Mouse (Mus musculus) NIH3T3 (cell line): ENCODE measurements around the gene Cdh23.

Experiments
- DNase-seq: peaks from one replicate; pipeline ENCODE4 v3.0.0-alpha.2; 2012; ENCODE audit warnings: low read depth

Gene Cdh23

DNA sequence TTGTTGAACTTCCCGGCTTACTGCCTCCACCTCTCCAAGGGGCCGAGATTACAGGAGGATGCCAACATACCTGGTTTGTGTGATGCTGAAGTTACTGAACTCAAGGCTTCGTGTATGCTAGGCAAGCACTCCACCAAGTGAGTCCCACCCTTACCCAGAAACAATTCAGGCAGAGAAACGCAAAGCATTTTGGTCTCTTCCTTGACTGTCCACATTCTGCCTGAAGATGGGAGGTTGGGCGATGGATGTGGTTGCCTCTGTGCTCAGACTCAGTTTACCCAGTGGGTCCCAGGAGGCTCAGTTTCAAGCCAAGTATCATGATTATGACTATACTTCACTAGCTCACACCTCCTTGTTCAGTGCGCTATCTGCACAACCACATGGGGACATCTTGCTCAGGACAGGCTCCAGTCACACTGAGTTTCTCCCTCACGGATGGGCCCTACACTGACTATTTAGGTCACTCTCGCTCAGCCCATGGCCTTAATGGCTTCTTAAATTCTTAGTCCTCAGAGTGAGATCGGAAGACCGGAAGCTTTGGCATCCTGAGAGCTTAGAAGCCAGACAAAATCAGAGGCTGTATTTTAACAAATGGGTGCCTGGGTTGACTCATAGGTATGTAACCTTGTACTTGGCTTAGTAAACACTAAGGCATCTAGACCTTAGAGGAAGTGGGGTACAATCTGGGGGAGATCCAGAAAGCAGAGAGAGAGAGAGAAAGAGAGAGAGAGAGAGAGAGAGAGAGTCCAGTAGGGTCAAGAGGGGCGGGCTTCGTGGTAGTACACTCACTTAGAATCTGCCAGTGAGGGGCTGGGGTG is 118.2 kb downstream of the Cdh23 start:
- peak; percentile 70 for DNase-seq

DNA sequence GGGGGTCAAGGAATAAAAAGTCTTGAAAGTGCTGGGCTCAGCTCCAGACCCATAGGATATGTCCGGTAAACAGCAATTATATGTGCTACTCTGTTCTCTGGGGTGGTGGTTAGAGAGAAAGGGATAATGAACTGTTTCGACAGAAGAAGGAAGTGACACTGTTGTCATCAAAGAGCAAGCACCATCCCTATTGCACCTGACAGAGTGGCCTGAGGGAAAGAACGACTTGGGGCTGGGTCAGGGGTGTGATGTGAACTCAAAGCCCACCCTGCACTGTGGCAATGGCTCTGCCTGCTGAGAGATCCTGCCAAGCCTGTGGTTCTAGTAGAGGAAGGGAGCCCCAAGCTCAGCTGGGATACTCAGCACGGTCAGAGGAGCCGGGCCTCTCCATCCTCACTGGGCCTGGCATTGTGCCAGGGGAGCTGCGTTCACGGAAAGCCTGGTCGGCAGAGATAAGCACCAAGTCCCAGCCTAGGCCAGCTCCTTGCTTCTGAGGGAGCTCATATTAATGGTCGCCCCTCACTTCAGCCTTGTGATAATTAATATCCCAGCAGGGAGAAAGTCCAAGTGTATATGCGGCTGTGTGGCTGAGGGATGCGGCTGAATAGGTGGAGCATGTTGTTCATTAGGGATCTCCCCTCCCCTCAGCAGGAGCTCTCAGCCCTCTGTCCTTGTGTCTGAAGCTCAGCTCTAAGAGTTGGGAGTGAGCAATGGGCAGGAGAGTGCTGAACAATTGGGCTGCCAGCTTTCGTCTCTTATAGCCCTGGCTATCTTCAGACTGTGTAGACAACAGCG is 119.0 kb downstream of the Cdh23 start:
- no peak for DNase-seq

- DNase-seq: no peak
These were observed 121.4 kb downstream of the Cdh23 start for GRCm38 (mm10) chr10:60574851-60575250.

- no peak for DNase-seq
These were observed 124.8 kb downstream of the Cdh23 start for GRCm38 (mm10) chr10:60571491-60571890.

DNA sequence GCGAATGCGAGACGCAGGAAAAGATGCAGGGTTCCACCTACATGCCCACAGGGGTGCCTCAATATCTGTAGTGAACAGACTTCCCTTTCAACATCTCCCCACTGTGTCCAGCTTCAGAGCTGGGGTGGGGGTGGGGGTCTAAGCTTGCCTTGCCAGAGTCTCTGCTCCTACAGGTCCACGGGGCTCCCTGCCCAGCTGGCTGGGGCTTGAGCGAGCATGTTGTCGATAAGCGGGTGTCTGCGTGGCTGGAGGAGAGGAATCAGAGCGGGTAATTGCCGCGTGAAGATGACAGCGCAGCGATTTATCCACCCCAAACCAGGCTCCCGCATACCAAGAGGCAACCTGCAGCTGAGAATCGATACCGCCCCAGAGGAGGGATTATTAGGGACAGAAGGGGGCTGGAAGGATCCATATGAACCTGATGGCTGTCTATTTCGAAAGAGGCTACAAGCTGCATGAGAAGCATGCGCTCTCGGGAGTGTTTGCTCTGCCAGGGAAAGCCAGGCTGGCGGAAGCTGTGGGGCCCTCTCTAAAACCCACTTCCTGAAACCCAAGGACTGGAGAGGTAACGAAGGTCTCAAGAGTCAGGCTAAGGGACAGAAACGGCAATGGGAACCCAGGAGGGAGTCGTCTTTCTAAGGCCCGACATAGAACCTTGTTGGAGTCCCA is 129.8 kb downstream of the Cdh23 start:
- DNase-seq: no peak

GRCm38 (mm10) chr10:60564136-60564535 is 132.2 kb downstream of the Cdh23 start:
- DNase-seq: peak; percentile 52

GRCm38 (mm10) chr10:60562946-60563345 is 133.3 kb downstream of the Cdh23 start:
- DNase-seq: no peak

- no peak for DNase-seq
These were observed 137.8 kb downstream of the Cdh23 start for GRCm38 (mm10) chr10:60558491-60558927.

- no peak for DNase-seq
These were observed 143.2 kb downstream of the Cdh23 start for GRCm38 (mm10) chr10:60552951-60553635.

DNA sequence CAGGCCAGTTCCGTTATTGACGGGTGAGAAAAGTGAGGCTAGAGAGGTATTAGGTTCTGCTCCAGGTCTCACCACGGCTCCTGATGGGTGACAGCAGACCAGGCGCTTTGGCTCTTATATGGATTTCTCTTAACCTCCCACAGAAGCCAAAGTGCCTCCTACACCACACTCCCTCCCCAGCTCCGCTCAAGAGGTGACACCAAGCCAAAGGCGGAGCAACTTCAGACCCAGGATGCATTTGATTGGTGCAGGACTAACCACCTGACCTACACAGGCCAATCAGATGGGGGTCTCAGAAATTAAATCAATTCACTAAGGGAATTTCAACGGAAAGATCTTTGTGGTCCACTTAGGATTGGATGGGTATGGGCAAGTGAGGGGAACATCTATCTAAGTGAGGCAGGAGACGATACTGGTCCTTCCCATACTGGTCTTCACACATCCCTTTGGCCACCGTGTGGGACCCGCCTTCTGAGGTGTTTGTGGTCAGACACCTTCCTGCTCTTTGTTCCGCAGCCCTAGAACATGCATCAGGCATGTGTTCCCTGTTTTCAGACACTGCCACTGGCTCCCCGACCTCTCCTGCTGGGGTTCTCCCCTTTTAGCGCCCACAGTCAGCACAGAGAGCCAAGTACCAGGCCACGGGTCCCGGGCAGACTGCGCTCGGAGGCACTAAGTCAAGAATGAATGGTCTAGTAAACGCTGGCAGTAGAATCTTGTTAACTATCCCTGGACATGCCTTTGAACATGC is 157.0 kb downstream of the Cdh23 start:
- DNase-seq: no peak

DNA sequence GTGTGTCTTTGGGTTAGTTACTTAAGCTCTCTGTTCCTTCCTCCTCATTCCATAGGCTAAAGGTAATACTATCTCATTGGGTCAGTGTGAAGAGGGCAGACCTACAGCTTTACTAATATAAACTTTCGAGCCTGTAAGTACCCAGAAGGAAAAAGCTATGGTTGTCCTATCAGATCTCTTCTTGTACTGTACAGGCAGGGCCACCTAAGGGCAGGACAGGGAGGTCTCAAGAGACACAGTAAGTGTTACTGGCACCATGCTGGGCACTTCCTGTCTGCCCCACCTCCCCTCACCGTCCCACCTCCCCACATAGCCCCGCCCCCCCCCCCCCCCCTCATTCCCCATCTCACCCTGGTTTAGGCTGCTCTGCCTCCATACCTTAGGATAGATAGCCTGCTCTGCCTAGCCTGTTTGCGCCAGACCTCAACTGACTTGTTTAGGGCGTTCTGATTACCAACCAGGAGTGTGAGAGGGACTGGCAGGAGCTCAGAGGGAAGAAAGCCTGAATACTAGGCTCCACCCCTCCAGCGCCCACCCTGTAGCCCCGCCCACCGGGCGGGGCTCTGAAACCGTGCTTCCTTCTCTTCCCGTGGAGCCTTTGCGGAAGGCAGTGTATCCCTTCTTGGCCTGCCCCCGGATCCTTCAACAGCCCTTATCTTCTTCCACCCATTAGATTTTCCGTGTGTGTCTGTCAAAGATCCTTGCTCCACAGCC is 160.0 kb downstream of the Cdh23 start:
- no peak for DNase-seq

DNA sequence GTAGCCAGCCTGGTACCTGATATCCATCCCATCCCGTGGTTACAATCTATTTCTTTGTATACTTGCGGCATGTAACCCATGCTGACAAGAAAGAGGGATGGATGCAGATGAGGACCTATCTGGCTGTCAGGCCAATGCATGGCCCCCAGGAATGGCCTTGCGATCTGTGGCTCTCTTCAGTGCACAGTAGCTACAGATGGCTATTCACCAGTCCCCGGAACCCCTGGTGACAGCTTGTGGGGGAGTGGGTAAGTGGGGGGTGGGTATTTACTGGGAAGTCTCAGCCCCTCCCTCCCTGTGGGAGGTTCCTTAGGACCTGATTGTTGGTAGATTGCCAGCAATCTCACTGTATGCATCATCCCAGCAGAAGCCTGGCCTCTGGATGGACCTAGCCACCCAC is 163.8 kb downstream of the Cdh23 start:
- DNase-seq: peak; percentile 35

GRCm38 (mm10) chr10:60531349-60531748 is 164.9 kb downstream of the Cdh23 start:
- peak; percentile 84 for DNase-seq

GRCm38 (mm10) chr10:60530633-60531032 is 165.7 kb downstream of the Cdh23 start:
- DNase-seq: peak; percentile 11

- no peak for DNase-seq
These were observed 168.3 kb downstream of the Cdh23 start for GRCm38 (mm10) chr10:60527949-60528348.

DNA sequence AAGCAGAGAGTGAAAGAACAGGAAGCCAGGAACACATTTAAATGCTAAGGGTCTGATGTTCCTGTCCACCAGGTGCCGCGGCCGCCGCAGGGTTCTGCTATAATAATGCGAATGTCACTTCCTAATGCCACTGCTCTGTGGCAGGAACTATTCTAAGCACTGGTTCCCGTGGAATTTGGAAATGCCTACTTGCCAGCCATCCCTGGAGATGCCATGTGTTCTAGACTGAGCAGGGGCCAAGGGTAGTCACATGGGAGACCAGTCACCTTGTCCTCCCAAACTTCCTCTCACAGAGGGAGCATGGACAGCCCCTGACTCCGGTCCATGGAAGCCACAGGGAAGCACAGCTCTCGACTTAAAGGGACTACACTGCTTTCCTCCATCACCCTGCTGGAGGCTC is 171.2 kb downstream of the Cdh23 start:
- DNase-seq: no peak

DNA sequence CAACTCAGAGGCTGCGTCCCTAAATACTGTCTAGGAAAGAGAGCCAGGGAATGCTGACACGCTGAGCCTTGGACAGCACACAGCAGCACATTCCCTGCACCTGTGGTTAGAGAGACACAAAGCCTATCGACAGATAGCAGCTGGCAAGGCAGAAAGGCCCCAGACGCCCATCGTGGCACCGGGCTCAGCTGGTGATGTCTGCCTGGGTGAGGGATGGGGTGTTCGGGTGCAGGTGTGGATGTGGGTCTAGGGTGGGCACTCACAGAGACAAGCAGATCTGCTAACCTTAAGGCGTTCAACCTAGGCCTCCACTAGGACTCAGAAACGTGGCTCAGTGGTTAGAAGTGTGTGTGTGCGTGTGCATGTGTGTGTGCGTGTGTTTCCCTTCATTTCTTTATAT is 180.0 kb downstream of the Cdh23 start:
- no peak for DNase-seq

DNA sequence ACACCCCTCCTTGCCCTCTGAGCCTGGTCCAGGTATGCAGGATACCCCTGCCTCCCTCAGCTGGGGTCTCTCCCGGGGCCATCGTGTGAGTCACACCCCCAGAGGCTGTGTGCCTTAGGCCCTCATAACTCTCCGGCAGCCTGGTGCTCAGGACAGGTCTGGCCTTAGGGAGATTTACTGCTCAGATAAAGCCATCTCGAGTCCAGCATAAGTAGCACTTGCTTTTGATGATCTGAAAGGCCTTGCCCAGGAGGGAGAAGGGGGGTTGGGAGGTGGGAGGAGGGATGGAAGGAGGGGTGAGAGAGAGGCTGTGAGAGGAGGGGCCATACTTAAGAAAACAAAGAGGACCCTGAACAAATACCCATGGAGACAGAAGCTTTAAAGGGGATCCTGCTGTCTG is 197.8 kb downstream of the Cdh23 start:
- no peak for DNase-seq

GRCm38 (mm10) chr10:60495070-60495469 is 201.2 kb downstream of the Cdh23 start:
- DNase-seq: no peak

- DNase-seq: no peak
These were observed 204.8 kb downstream of the Cdh23 start for GRCm38 (mm10) chr10:60491538-60491937.

DNA sequence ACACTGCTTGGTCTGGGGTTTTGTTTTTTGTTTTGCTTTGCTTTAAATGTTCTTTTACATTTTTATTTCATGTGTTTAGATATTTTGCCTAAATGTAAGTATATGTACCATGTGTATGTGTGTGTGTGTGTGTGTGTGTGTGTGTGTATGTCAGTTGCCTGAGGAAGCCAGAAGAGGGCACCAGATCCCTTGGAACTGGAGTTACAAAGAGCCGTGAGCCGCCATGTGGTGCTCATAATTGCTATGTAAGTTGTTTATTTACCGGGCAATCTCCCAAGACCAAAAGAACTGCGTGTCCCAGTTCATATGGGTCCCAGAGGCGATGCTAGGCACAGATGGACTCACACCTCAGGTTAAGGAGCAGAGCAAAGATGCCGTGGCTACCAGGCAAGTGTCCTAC is 214.9 kb downstream of the Cdh23 start:
- no peak for DNase-seq
